Mouse (Mus musculus) thymus, postnatal 4 days (tissue): ENCODE data around the gene Scgb2b24.

Source experiments
- DNase-seq: peaks from one replicate; pipeline ENCODE4 v3.0.0; 2021

Scgb2b24 gene

GRCm38 (mm10) chr7:33739212-33739611 lies at the start of gene Scgb2b24:
Gene Scgb2b24 (minus strand): TSS chr7:33739312.
- DNase-seq = no peak

DNA sequence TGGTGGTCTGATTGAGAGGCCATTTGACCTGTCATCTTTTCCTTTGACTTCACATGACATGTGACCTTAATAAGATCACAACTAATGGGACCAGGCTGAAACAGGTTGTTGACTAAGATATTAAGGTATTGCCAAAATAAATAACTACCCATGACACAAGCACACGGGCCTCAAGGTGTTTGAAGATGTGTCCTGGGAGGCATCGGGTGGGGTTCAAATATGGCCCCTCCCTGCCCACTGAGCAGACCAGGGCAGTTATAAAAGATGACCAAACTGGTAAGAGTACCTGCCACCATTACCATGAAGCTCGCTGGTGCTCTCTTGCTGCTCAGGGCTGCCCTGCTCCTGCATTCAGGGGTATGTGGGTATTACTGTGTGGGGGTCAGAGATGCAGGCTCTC lies 4.4 kb upstream of the Scgb2b24 start, which contains the start of gene Scgb1b24:
TSS of gene Scgb1b24 (plus strand) at position 301 of the 400 bp plus-strand sequence.
- DNase-seq = no peak

DNA sequence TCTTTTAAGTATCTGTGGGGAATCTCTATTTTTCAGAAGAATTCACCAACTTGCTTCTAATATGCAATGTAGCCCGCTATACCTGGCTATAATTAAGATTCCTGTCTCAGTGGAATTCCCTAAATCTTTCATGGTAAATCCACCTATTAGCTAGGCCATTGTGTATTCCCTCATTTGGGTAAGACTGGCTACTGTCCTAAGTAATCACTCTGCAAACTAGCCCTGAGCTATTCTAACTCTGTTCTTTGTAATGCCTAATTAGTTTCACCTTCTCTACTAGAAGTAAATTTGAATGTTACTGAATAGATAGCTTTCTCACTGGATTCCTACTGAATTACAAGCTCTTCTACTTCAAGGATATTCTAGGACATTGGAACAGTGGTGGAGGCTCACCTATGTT lies 49.2 kb downstream of the Scgb2b24 start:
- DNase-seq = no peak
